Mouse (Mus musculus) liver, embryonic 14.5 days (tissue): ENCODE results near the gene Nfia. TPM values are rescaled to one million over a fixed set of nuclear protein-coding genes. Genes with fewer than 3 reads are reported as not detected.

Experiments
- ATAC-seq: fragments of 200-750 bp; cut with Nextera tagmentation; 2 replicates; pipeline ENCODE4 v1.8.0; 2017; ENCODE audit warnings: moderate number of reproducible peaks, mild to moderate bottlenecking, moderate library complexity; ENCODE audit not compliant: insufficient read depth
- DNase-seq, 3 experiments: peaks; one replicate each; pipeline ENCODE4 v3.0.0-alpha.2; 2012 to 2013; ENCODE audit warnings: low read depth in 3 of 3, low spot score in 3 of 3
- H3K27ac ChIP-seq: fragments of 300-500 bp; sonication (generic); 2 replicates; pipeline ENCODE4 v1.5.1; 2014; ENCODE audit warnings: moderate library complexity, mild to moderate bottlenecking, control low read depth, inconsistent platforms
- H3K27me3 ChIP-seq: fragments of 300-500 bp; sonication (generic); 2 replicates; pipeline ENCODE4 v1.6.1; 2014; ENCODE audit warnings: mild to moderate bottlenecking, low read length, moderate library complexity; ENCODE audit not compliant: control insufficient read depth, insufficient read depth
- H3K36me3 ChIP-seq: fragments of 300-500 bp; sonication (generic); replicated peaks from 2 replicates; pipeline ENCODE4 v1.6.1; 2014; ENCODE audit warnings: low read depth; ENCODE audit not compliant: control insufficient read depth, insufficient read depth
- H3K4me1 ChIP-seq, 2 experiments: fragments of 200-500 bp in 1 of 2; fragments of 300-500 bp in 1 of 2; sonication (generic) in 1 of 2; replicated peaks; 2 replicates each; pipeline ENCODE4 v1.6.1; 2012 to 2014; ENCODE audit warnings: antibody characterized with exemption in 1 of 2, inconsistent platforms in 1 of 2, low read length in 1 of 2; ENCODE audit not compliant: control insufficient read depth in 2 of 2, insufficient read depth in 2 of 2
- H3K4me2 ChIP-seq: fragments of 300-500 bp; sonication (generic); 2 replicates; pipeline ENCODE4 v1.6.1; 2014; ENCODE audit warnings: low read depth, mild to moderate bottlenecking, control low read depth, moderate library complexity
- H3K4me3 ChIP-seq, 2 experiments: fragments of 200-500 bp in 1 of 2; fragments of 300-500 bp in 1 of 2; sonication (generic) in 1 of 2; 2 replicates each; pipeline ENCODE4 v1.5.1; 2012 to 2014; ENCODE audit warnings: low read depth in 2 of 2, low read length in 2 of 2, mild to moderate bottlenecking in 2 of 2, control low read depth in 1 of 2, inconsistent platforms in 1 of 2, moderate library complexity in 1 of 2; ENCODE audit not compliant: insufficient read depth in 1 of 2
- H3K9ac ChIP-seq: fragments of 300-500 bp; sonication (generic); replicated peaks from 2 replicates; pipeline ENCODE4 v1.6.1; 2014; ENCODE audit warnings: mild to moderate bottlenecking, control low read depth, moderate library complexity
- H3K9me3 ChIP-seq: fragments of 300-500 bp; sonication (generic); 2 replicates; pipeline ENCODE4 v1.6.1; 2016; ENCODE audit warnings: low read length, mixed read lengths; ENCODE audit not compliant: control insufficient read depth
- CTCF ChIP-seq: IDR thresholded peaks from 2 replicates; pipeline ENCODE4 v1.5.1; 2016; ENCODE audit warnings: antibody characterized with exemption, low read depth, control low read depth
- EP300 ChIP-seq: IDR thresholded peaks from 2 replicates; pipeline ENCODE4 v1.6.1; 2016; ENCODE audit warnings: antibody characterized with exemption, low read depth
- WGBS: fragments of 180-500 bp; shearing (Covaris S2); extraction: QIAGEN DNeasy Blood & Tissue Kit; methylation state at CpG from one replicate; pipeline ENCODE4 v1.1.7; 2014; ENCODE audit not compliant: insufficient replicate concordance; 5-methylcytosine and 5-hydroxymethylcytosine counted together
- polyA plus RNA-seq, 2 experiments: library from polyadenylated mRNA; depleted of rRNA in 1 of 2; stranded (reverse) in 1 of 2; unstranded in 1 of 2; fragments of >200 nt; fragmentation: Nextera tagmentation in 1 of 2; extraction: Ambion mirVana in 1 of 2; gene quantifications; 2 replicates each; pipeline versions ENCODE4 v1.2.1 to v1.2.3; 2012 to 2014

The Nfia gene
- polyA plus RNA-seq, 2 experiments = 1.0 to 2.6 TPM

GRCm38 (mm10) chr4:97908576-97909147 lies 136.1 kb downstream of the Nfia start:
- no peak overlapping the region for H3K9ac ChIP-seq
- no peak overlapping the region for H3K27ac ChIP-seq
- no peaks in the 10 kb centered on the region for H3K9me3 ChIP-seq
- no peak overlapping the region for H3K4me3 ChIP-seq
- H3K4me1 ChIP-seq = no peaks in the 10 kb centered on the region; a peak in 1 of 4 replicates
- no peaks in the 10 kb centered on the region for H3K36me3 ChIP-seq
- WGBS = 55% methylated on average over 4 of the region's 4 CpGs
- H3K4me2 ChIP-seq = no peak overlapping the region
- no peak for DNase-seq
- H3K27me3 ChIP-seq = no peaks in the 10 kb centered on the region
- TF ChIP-seq EP300 (no peak), CTCF (no peak)
- no peak for ATAC-seq

GRCm38 (mm10) chr4:97910115-97910776 lies 137.7 kb downstream of the Nfia start:
- Histone ChIP-seq H3K4me2 (no peak overlapping the region), H3K36me3 (no peaks in the 10 kb centered on the region), H3K27me3 (no peaks in the 10 kb centered on the region), H3K9me3 (no peaks in the 10 kb centered on the region), H3K4me3 (no peak overlapping the region), H3K27ac (no peak overlapping the region), H3K4me1 (no peaks in the 10 kb centered on the region; a peak in 1 of 4 replicates), H3K9ac (no peak overlapping the region)
- DNase-seq = no peak
- 64% methylated on average over 9 of the region's 9 CpGs for WGBS
- TF ChIP-seq CTCF = no peak
- TF ChIP-seq EP300 = no peak
- no peak for ATAC-seq

- Histone ChIP-seq H3K36me3 (no peaks in the 10 kb centered on the region), H3K27ac (no peak overlapping the region), H3K27me3 (no peaks in the 10 kb centered on the region), H3K4me1 (no peaks in the 10 kb centered on the region; a peak in 1 of 4 replicates), H3K4me2 (no peak overlapping the region), H3K9me3 (no peaks in the 10 kb centered on the region), H3K9ac (no peak overlapping the region), H3K4me3 (no peak overlapping the region)
- 76% methylated on average over 27 of the region's 27 CpGs for WGBS
- ATAC-seq (no peak), DNase-seq (no peak)
- TF ChIP-seq EP300 (no peak), CTCF (no peak)
Measured at GRCm38 (mm10) chr4:97910777-97911580, 138.4 kb downstream of the Nfia start.

- no peaks in the 10 kb centered on the region for H3K9me3 ChIP-seq
- H3K4me1 ChIP-seq = no peaks in the 10 kb centered on the region; a peak in 1 of 4 replicates
- H3K4me2 ChIP-seq = no peak overlapping the region
- ATAC-seq (no peak), DNase-seq (no peak)
- H3K36me3 ChIP-seq = no peaks in the 10 kb centered on the region
- H3K27ac ChIP-seq = no peak overlapping the region
- no peak overlapping the region for H3K9ac ChIP-seq
- WGBS = 67% methylated on average over 7 of the region's 7 CpGs
- no peak overlapping the region for H3K4me3 ChIP-seq
- no peak for TF ChIP-seq EP300
- no peak for TF ChIP-seq CTCF
- H3K27me3 ChIP-seq = no peaks in the 10 kb centered on the region
Measured at GRCm38 (mm10) chr4:97911755-97912154, 139.2 kb downstream of the Nfia start.

DNA sequence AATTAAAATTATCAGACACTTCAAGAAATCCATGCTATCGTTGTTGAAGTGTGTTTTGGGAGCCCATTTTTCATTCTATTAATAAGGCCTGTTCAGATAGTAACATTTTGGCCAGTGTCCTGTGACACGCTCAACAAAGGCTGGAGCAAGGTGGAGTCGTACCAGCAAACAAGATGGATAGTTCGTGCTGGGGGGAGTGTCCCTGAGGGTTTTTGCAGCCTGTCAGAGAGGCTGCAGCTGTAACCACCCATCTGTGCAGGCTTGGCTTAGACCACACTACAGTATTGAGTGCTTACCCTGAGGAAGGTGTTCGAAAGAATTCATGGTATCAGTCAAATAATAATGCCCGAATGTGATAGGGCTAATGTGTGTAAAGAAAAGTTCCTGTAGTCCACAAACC lies 139.6 kb downstream of the Nfia start:
- no peak for ATAC-seq
- no peak overlapping the region for H3K4me3 ChIP-seq
- no peak overlapping the region for H3K4me2 ChIP-seq
- WGBS = 70% methylated on average over 6 of the region's 6 CpGs
- TF ChIP-seq CTCF = no peak
- TF ChIP-seq EP300 = no peak
- H3K9me3 ChIP-seq = no peaks in the 10 kb centered on the region
- H3K36me3 ChIP-seq = no peaks in the 10 kb centered on the region
- H3K27me3 ChIP-seq = no peaks in the 10 kb centered on the region
- H3K4me1 ChIP-seq = no peaks in the 10 kb centered on the region; a peak in 1 of 4 replicates
- no peak for DNase-seq
- H3K27ac ChIP-seq = no peak overlapping the region
- H3K9ac ChIP-seq = no peak overlapping the region
